Mouse (Mus musculus): ENCODE results near the gene Fam122a. TPM values are rescaled to one million over a fixed set of nuclear protein-coding genes. Genes with fewer than 3 reads are reported as not detected.

Gene Fam122a
- polyA plus RNA-seq, 1 experiment from 2014 or later = 57.9 TPM

Other genes with a start within 250 kb of the Fam122a start
- gene Fxn, start 196.8 kb downstream of the Fam122a start, polyA plus RNA-seq (2015; fragmentation: Nextera tagmentation; extraction: Ambion mirVana) = 40.6 and 42.2 TPM in 2 replicates
- gene Pip5k1b, start 78.5 kb upstream of the Fam122a start, polyA plus RNA-seq (2015; fragmentation: Nextera tagmentation; extraction: Ambion mirVana) = 2.1 and 2.2 TPM in 2 replicates
- 2.3 and 2.4 TPM in 2 replicates for gene Tmem252, start 196.7 kb upstream of the Fam122a start, polyA plus RNA-seq (2015; fragmentation: Nextera tagmentation; extraction: Ambion mirVana)